Mouse (Mus musculus): ENCODE data around the gene Lrrc30. TPM values are rescaled to one million over a fixed set of nuclear protein-coding genes. Genes with fewer than 3 reads are reported as not detected.

The Lrrc30 gene
- total RNA-seq, 2 experiments from 2014 or later, result not detected

DNA sequence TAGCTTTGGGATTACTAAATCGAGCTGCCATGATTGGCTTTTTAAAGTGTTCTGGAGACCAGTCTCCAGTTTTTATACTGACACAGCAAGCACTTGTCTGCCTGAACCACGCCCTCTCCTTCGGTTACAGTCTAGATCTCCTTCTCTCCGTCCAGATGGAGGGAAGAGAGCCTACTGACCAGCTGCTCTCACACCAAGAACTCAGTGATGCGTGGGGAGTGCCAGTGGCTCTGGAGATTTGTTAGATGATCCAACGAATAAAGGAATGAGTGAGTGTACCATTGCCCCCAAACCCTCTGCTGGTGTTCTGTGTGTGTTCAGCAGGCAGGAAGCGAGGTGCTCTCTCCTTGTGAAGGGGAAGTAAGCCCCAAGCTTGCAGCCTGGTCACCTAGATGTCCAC is 48.0 kb downstream of the Lrrc30 start:
- no peak for DNase-seq (ENCODE audit: low spot score in 2 of 2)

DNA sequence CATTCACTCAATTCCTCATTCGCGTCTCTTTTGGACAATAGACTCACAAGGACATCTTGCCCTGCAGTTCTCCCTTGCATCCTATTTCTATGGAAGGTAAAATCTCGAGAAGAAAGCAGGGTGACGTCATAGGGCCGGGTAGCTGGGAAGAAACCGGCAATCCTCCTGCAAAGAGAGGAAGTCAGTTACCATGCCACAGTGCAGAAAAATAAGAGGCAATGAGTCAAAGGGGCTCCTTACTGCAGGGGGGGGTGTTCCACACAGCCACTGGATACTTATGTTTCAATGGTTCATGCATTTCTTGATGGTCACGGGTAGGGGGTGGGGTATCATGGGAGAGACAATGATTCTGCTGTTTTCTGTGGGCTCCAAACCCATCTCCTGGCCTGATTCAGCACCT is 49.1 kb downstream of the Lrrc30 start:
- no peak for DNase-seq (ENCODE audit: low spot score in 2 of 2)

- no peak for DNase-seq (ENCODE audit: low spot score in 2 of 2)
These were observed 49.7 kb downstream of the Lrrc30 start for GRCm38 (mm10) chr17:67582681-67583356.

DNA sequence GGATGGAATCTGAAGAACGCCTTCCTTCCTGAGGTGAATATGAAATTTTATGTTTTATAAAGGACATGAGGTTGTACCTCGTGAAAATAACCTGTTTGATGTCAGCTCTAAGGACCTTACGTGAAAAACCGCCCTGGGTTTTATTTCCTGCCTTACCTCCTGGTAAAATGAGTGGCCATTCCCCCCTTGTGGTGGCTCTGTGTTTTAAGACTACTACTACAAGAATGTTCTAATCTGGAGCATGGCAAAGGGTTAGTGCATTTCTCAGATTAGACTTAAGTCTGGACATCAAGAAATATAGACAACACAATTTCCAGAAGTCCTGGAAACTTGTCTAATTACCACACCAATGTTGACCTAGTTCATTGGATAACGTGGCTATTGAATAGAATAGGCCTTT is 50.7 kb downstream of the Lrrc30 start:
- no peak for DNase-seq (ENCODE audit: low spot score in 2 of 2)

Other genes with a start within 250 kb of the Lrrc30 start
- gene Lama1, start 64.5 kb upstream of the Lrrc30 start, total RNA-seq (2021), result 1 to 10 TPM; 6.7 to 7.0 TPM

Measured in layer of hippocampus, postnatal 14 days (tissue).